Mouse (Mus musculus) megakaryocyte, embryonic 14.5 days (primary cell): ENCODE data around the gene Ldb2. TPM values are rescaled to one million over a fixed set of nuclear protein-coding genes. Genes with fewer than 3 reads are reported as not detected.

Experiments
- H3K27me3 ChIP-seq: replicated peaks from 2 replicates; pipeline ENCODE3; 2012; ENCODE audit warnings: inconsistent platforms
- H3K36me3 ChIP-seq: replicated peaks from 2 replicates; pipeline ENCODE3; 2012; ENCODE audit warnings: low read length, inconsistent platforms, mixed read lengths
- H3K4me1 ChIP-seq: 2 replicates; pipeline ENCODE4 v1.6.1; 2012; ENCODE audit warnings: inconsistent platforms
- H3K4me3 ChIP-seq: replicated peaks from 2 replicates; pipeline ENCODE3; 2012; ENCODE audit warnings: moderate library complexity, mild to moderate bottlenecking, inconsistent platforms
- H3K9me3 ChIP-seq: 2 replicates; pipeline ENCODE4 v1.6.1; 2012; ENCODE audit warnings: inconsistent platforms
- FLI1 ChIP-seq: IDR thresholded peaks from 2 replicates; pipeline ENCODE4 v1.6.1; 2012; ENCODE audit warnings: low read length, inconsistent platforms, mixed read lengths
- GATA1 ChIP-seq: IDR thresholded peaks from 3 replicates; pipeline ENCODE4 v1.6.1; 2012; ENCODE audit warnings: mixed read lengths, low read length, inconsistent platforms, borderline replicate concordance
- polyA plus RNA-seq: library from polyadenylated mRNA; stranded (reverse); fragments of >175 nt; gene quantifications from 2 replicates; pipeline ENCODE4 v1.2.3, GENCODE M21; 2012; ENCODE audit warnings: low replicate concordance; ENCODE audit not compliant: insufficient read depth

Gene Ldb2
- polyA plus RNA-seq, 1 experiment = not detected

DNA sequence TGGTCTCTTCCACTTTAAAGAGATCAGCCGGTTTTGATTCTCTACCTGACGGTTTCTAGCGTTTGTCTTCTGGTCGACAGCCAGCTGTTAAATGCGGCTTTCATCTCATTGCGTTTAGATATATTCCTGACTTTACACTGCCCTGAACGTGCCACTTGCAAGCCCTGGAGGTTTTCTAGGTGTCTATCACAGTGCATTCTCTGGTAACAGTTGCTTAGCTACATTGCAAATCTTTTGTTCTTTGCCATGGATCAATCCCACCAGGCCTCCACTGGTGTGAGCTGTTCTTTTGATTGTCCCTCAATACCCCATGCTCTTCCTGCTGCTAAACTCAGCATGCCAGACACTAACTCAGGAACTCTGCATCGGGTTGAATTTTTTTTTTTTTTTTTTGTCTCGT is 145.1 kb downstream of the Ldb2 start:
- Histone ChIP-seq H3K9me3 (no peaks in the 10 kb centered on the region), H3K4me1 (no peaks in the 10 kb centered on the region), H3K27me3 (no peaks in the 10 kb centered on the region), H3K36me3 (no peaks in the 10 kb centered on the region), H3K4me3 (no peak overlapping the region)
- no peak for TF ChIP-seq FLI1
- no peak for TF ChIP-seq GATA1

DNA sequence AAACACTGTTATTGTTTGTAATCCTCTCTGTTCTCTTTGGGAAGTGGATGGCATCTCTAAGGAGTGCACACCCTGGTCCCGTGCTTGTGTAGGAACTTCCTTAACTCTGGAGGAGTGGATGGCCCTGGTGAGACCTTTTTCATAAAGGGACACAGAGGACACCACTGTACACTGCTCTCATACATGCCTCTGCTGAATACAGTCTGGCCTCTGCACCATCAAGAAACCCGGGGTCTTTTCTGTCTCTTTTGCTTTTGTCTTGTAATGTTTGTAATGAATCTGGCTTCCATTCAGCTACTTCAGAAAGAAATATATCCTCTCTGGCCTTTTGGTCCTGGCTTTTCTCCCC is 152.7 kb downstream of the Ldb2 start:
- Histone ChIP-seq H3K4me3 (no peak overlapping the region), H3K4me1 (no peaks in the 10 kb centered on the region), H3K27me3 (no peaks in the 10 kb centered on the region), H3K9me3 (no peaks in the 10 kb centered on the region; the same call in 1 of the 2 replicates), H3K36me3 (no peaks in the 10 kb centered on the region)
- no peak for TF ChIP-seq FLI1

DNA sequence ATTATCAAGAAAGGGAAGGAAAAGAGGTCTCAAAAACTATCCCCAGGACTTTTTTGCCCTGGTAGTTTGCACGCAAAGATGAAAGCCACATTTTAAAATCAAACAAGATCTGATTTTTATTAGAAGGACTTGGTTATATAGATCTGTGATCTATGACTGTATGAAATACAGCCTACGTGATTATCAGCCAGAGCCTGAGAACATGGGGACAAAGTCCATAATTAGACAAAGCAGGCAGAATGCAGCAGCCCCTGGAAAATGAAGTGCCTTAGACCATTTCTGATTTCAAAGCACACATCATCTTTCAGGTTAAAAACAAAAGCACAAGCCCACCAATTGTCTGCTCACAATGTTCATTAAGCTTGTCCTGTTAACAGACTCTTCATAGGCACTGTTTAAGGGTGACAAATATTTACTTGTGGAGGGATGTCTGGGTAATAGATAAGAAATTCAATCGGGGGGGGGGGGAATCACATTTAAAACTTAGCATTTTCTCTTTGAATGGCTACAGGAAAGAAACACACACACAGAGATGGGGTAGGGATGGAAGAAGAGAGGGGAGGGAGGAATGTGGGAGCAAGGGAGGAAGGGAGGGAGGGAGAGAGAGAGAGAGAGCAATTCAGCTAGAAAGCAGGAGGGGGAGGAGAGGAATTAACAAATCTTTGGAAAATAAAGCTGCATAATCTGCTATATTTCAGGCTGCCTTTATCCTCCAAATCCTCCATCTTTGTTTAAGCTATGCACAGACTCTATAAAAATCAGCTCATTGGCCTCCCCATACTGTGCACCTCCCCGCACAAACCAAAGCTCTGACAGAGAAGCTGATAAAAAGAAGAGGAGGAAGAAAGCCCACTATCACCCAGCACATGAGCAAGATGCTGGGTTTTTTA is 153.3 kb downstream of the Ldb2 start:
- TF ChIP-seq GATA1 (no peak), FLI1 (no peak)
- no peaks in the 10 kb centered on the region for H3K4me1 ChIP-seq

DNA sequence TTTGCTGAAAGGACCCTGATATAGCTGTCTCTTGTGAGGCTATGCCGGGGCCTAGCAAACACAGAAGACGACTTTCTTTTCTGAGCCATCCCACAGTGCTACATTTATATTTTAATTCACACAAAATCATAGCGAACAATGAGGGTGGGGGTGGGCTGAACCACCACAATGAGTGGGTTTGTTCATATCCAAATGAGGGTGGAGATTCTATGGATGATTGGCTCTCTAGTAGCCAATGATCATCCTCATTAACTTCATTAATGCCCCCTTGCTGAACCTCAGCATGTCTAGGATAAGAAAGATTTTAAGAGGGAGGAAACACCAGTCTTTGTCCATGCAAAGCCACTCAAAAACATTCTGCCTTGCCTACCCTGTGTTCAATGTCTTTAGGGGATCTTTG is 156.4 kb downstream of the Ldb2 start:
- TF ChIP-seq FLI1 = no peak

More for the DNA sequence above, 153.3 kb downstream of the Ldb2 start:
- H3K4me3 ChIP-seq = no peak overlapping the region
- H3K27me3 ChIP-seq = no peaks in the 10 kb centered on the region
- no peaks in the 10 kb centered on the region for H3K36me3 ChIP-seq
- no peaks in the 10 kb centered on the region; the same call in 1 of the 2 replicates for H3K9me3 ChIP-seq

DNA sequence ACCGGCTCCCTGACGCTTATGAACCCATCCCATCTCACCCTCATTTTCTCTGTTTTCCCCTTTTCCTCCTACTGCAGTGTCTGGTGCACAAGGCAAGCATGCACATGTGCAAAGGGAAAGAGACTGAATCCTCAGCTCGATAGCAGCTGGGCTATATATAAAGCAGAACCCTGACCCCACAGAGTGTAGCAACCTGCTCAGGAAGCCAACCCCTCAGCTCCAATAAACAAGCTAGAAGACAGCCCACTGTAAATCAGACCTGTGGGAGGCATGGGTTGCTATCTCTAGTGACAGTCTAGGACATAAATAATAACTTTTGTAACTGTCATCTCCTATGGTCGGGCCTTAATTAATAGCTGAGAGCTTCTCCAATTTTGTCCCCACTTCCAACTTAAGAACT is 158.4 kb downstream of the Ldb2 start:
- Histone ChIP-seq H3K27me3 (no peaks in the 10 kb centered on the region), H3K4me3 (no peak overlapping the region), H3K36me3 (no peaks in the 10 kb centered on the region), H3K4me1 (no peaks in the 10 kb centered on the region), H3K9me3 (no peaks in the 10 kb centered on the region)
- TF ChIP-seq GATA1 (no peak), FLI1 (no peak)

More for the DNA sequence above, 156.4 kb downstream of the Ldb2 start:
- Histone ChIP-seq H3K27me3 (no peaks in the 10 kb centered on the region), H3K9me3 (no peaks in the 10 kb centered on the region; the same call in 1 of the 2 replicates), H3K4me3 (no peak overlapping the region), H3K36me3 (no peaks in the 10 kb centered on the region), H3K4me1 (no peaks in the 10 kb centered on the region)

DNA sequence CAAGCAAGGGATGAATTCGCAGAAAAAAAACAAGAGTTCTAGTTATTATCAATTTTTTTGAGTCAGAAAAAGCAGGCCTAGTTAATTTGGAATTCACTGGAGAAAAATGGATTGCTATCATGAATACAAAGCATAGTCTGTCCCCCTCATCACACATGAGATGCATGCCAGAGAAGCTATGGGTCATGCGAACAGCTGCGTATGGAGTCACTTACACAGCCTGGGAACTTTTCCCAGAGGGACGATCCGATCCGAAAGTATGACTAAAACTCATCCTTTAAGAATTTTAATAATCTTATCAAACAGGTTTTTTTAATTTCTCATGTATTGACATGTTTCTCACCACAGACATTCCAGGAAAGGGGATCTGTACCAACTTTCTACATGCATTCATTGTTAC is 163.9 kb downstream of the Ldb2 start:
- Histone ChIP-seq H3K4me1 (no peaks in the 10 kb centered on the region), H3K4me3 (no peak overlapping the region), H3K9me3 (no peaks in the 10 kb centered on the region), H3K36me3 (no peaks in the 10 kb centered on the region), H3K27me3 (no peaks in the 10 kb centered on the region)
- TF ChIP-seq GATA1 (no peak), FLI1 (no peak)

DNA sequence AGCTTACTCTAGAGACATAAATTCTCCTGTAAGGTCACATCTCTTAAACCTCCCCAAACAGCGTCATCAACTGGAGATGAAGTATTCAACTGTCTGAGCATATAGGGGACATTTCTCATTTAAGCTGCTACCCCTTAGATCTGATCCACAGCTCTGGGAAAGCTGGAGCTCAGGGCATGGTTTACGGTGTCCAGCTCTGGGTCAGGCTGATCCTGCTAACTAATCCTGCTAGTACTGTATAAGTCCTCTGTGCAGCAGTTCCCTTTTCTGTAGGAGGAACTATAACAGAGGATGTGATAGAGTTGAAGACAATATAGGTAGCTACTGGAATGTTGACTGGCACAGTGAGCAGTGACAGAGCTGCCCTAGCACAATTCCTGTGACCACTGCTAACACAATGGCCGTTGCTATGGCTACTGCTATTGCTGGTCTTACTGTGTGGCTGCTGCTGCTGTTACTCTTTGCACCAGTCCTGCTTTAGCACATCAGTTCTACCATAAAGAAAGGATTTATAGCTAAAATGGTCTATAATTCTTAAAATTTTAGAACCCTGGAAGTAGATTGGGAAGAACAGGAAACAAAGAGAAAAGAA is 170.3 kb downstream of the Ldb2 start:
- H3K9me3 ChIP-seq = no peaks in the 10 kb centered on the region
- no peaks in the 10 kb centered on the region for H3K36me3 ChIP-seq
- H3K27me3 ChIP-seq = no peaks in the 10 kb centered on the region
- no peak for TF ChIP-seq GATA1
- no peak for TF ChIP-seq FLI1
- H3K4me1 ChIP-seq = no peaks in the 10 kb centered on the region
- no peak overlapping the region for H3K4me3 ChIP-seq

DNA sequence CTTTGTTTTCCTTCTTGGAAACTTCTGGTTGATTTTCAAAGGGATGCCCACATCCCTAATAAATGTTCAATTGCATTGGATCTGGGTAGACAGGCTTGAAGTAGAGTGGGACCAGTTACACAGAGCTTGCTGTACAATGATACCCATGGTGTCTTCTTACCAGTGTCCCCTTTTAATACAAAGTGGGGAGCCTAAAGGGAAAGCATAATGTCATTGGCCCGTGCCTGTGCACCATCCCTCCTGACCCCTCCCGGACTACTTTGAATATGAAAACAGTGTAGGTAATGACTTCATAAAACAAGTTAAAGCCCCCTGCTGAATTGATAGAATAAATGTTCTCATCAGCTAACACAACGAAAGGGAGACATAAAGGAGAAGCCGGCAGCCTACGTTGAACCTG is 172.0 kb downstream of the Ldb2 start:
- Histone ChIP-seq H3K4me3 (no peak overlapping the region), H3K36me3 (no peaks in the 10 kb centered on the region), H3K9me3 (no peaks in the 10 kb centered on the region), H3K27me3 (no peaks in the 10 kb centered on the region), H3K4me1 (no peaks in the 10 kb centered on the region)
- TF ChIP-seq GATA1 (no peak), FLI1 (no peak)

DNA sequence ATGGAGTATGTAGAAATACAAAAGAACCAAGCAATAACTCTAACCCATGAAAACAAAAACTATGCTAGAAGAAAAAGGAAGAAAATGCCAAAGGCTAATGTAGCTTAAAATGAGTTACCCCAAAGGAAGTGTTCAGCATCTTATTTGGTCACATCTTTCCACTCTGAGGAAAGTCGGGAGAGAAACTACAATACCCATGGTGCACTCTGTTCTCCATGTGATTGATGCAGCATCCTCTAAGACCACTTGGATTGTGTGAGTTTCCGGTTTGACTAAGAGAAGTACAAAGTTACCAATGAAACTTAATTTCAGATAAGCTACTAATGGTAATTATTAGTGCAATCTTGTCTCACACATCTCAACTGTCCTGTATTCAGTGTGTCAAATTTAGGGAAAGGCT is 172.6 kb downstream of the Ldb2 start:
- Histone ChIP-seq H3K4me3 (no peak overlapping the region), H3K4me1 (no peaks in the 10 kb centered on the region), H3K9me3 (no peaks in the 10 kb centered on the region), H3K36me3 (no peaks in the 10 kb centered on the region), H3K27me3 (no peaks in the 10 kb centered on the region)
- no peak for TF ChIP-seq GATA1
- TF ChIP-seq FLI1 = no peak

DNA sequence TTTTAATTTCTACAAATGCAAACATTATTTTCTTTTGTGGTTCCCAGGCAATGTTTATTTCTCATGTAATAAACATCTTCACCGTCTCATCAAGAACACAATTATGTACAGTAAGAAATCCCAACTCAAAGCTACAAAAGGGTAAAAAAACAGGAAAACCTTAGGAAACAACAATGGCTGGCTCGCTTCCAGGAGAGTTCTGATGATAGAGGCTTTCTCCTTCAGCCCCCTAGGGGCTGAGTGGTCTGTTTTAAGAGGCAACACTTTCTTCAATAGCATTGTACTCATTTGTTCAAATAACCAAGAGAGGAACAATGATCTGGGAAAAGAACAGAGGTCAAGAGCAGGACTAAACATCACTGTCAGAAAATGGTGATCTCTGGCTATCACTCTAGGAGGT is 173.4 kb downstream of the Ldb2 start:
- TF ChIP-seq GATA1 = no peak
- no peak for TF ChIP-seq FLI1
- Histone ChIP-seq H3K9me3 (no peaks in the 10 kb centered on the region), H3K4me1 (no peaks in the 10 kb centered on the region), H3K27me3 (no peaks in the 10 kb centered on the region), H3K36me3 (no peaks in the 10 kb centered on the region), H3K4me3 (no peak overlapping the region)

DNA sequence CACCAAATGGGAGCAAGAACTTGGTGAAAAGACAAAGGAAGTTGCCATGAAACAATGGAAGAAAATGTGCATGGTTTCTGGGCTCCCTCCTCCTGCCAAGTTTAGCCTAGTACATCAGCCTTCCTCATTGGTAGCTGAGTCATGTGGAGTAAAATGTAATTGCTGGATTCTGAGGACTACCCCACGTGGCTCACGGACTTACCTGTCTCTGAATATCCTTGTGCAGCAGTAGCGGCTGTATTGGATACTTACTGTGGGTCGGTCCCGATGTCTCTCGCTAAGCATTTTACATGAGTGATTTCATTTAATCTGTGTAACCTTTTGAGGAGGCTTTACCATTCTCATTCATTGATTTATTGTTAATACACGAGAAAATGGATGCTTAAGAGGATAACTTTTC is 183.8 kb downstream of the Ldb2 start:
- Histone ChIP-seq H3K4me3 (no peak overlapping the region), H3K4me1 (no peaks in the 10 kb centered on the region), H3K27me3 (no peaks in the 10 kb centered on the region), H3K9me3 (0 out of 2 replicates have a peak, but pooled peaks cover 2% of the 10 kb centered on the region), H3K36me3 (no peaks in the 10 kb centered on the region)
- no peak for TF ChIP-seq FLI1
- TF ChIP-seq GATA1 = no peak
